Mouse (Mus musculus): ENCODE data around the gene Gnmt. TPM values are rescaled to one million over a fixed set of nuclear protein-coding genes. Genes with fewer than 3 reads are reported as not detected.
A peak's percentile ranks its signal among the peaks of the same experiment; 100 is the strongest.

Gene Gnmt
- polyA plus RNA-seq, 2 experiments, result 0.78 to 1.1 TPM

GRCm38 (mm10) chr17:46745506-46745905 is 16.5 kb upstream of the Gnmt start:
- WGBS, result 79% methylated on average over 2 of the region's 2 CpGs
- no peak for DNase-seq (ENCODE audit: low spot score)
- H3K4me1 ChIP-seq (ENCODE audit: control insufficient read depth, insufficient read depth, low read length), result 0 out of 2 replicates have a peak, but pooled peaks cover under 1% of the 10 kb centered on the region
- no peak for ATAC-seq (ENCODE audit: low FRiP score, low read depth)
- no peak overlapping the region for H3K4me2 ChIP-seq (replicated peaks; ENCODE audit: low read depth, low read length, severe bottlenecking)
- H3K4me3 ChIP-seq (replicated peaks; ENCODE audit: low read length), result no peak overlapping the region
- no peak for TF ChIP-seq POLR2A (IDR thresholded peaks at IDR 0.05; ENCODE audit: borderline replicate concordance, extremely low read depth, insufficient read depth, insufficient read length)
- no peaks in the 10 kb centered on the region for H3K9me3 ChIP-seq (ENCODE audit: control insufficient read depth, low read length)
- H3K27me3 ChIP-seq (ENCODE audit: control insufficient read depth, insufficient read depth, low read length), result no peaks in the 10 kb centered on the region
- H3K36me3 ChIP-seq (ENCODE audit: control insufficient read depth, insufficient read depth, low read length), result peaks cover 31% of the 10 kb centered on the region
- no peak overlapping the region for H3K9ac ChIP-seq (ENCODE audit: low read depth, low read length, severe bottlenecking)
- no peak overlapping the region for H3K27ac ChIP-seq (replicated peaks; ENCODE audit: low read depth, low read length)

GRCm38 (mm10) chr17:46742986-46743385 is 14.0 kb upstream of the Gnmt start:
- Histone ChIP-seq H3K27me3 (ENCODE audit: control insufficient read depth, insufficient read depth, low read length) (no peaks in the 10 kb centered on the region), H3K9me3 (ENCODE audit: control insufficient read depth, low read length) (no peaks in the 10 kb centered on the region), H3K27ac (replicated peaks; ENCODE audit: low read depth, low read length) (no peak overlapping the region), H3K4me1 (ENCODE audit: control insufficient read depth, insufficient read depth, low read length) (no peaks in the 10 kb centered on the region), H3K36me3 (ENCODE audit: control insufficient read depth, insufficient read depth, low read length) (peaks cover 31% of the 10 kb centered on the region), H3K9ac (ENCODE audit: low read depth, low read length, severe bottlenecking) (no peak overlapping the region), H3K4me2 (replicated peaks; ENCODE audit: low read depth, low read length, severe bottlenecking) (no peak overlapping the region), H3K4me3 (replicated peaks; ENCODE audit: low read length) (no peak overlapping the region)
- TF ChIP-seq POLR2A (IDR thresholded peaks at IDR 0.05; ENCODE audit: borderline replicate concordance, extremely low read depth, insufficient read depth, insufficient read length), result no peak
- WGBS, result 84% methylated on average over 9 of the region's 9 CpGs
- DNase-seq (ENCODE audit: low spot score), result no peak
- ATAC-seq (ENCODE audit: low FRiP score, low read depth), result no peak

DNA sequence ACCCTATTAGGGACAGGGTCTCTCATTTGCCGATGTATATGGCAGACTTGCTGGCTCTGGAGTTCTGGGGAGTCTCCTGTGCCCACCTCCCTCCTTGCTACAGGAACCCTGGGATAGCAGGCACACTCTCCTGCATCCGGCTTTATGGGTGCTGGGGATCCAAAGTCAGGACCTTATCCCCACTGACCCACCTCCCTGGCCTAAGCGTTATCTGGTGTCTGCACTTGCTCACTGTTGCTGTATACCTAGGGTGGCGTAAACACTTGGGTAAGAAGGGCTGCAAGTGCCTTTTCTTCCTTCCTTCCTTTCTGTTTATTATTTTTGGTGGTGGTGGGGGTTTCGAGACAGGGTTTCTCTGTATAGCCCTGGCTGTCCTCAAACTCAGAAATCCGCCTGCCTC is 12.3 kb upstream of the Gnmt start:
- no peak for TF ChIP-seq POLR2A (IDR thresholded peaks at IDR 0.05; ENCODE audit: borderline replicate concordance, extremely low read depth, insufficient read depth, insufficient read length)
- Histone ChIP-seq H3K9ac (ENCODE audit: low read depth, low read length, severe bottlenecking) (no peak overlapping the region), H3K4me1 (ENCODE audit: control insufficient read depth, insufficient read depth, low read length) (no peaks in the 10 kb centered on the region), H3K4me3 (replicated peaks; ENCODE audit: low read length) (no peak overlapping the region), H3K9me3 (ENCODE audit: control insufficient read depth, low read length) (no peaks in the 10 kb centered on the region), H3K27me3 (ENCODE audit: control insufficient read depth, insufficient read depth, low read length) (no peaks in the 10 kb centered on the region), H3K4me2 (replicated peaks; ENCODE audit: low read depth, low read length, severe bottlenecking) (no peak overlapping the region), H3K27ac (replicated peaks; ENCODE audit: low read depth, low read length) (no peak overlapping the region), H3K36me3 (ENCODE audit: control insufficient read depth, insufficient read depth, low read length) (peaks cover 34% of the 10 kb centered on the region)
- DNase-seq (ENCODE audit: low spot score) (no peak), ATAC-seq (ENCODE audit: low FRiP score, low read depth) (no peak)
- 92% methylated on average over 6 of the region's 6 CpGs for WGBS

DNA sequence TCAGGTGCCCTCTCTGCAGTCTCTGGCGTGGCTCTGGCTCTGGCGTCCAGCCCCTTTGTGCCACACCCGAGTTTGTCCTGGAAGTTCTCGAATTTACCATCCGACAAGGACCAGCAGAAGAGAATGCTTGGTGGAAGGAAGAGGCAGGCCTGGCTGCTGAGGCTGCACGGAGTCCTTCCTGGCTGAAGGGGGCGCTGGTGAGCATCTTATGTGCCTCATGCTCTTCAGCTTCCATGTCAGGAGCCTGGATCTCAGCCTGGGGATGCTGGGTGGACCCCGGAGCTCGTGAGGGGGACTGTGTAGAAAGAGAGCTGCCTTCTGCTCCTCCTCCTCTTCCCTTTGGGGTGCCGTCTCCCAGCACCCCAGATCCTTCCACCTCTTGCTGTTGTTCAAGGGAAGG is 7.2 kb upstream of the Gnmt start:
- H3K27ac ChIP-seq (replicated peaks; ENCODE audit: low read depth, low read length), result no peak overlapping the region
- WGBS, result 59% methylated on average over 10 of the region's 10 CpGs
- no peak overlapping the region for H3K9ac ChIP-seq (ENCODE audit: low read depth, low read length, severe bottlenecking)
- no peak overlapping the region for H3K4me3 ChIP-seq (replicated peaks; ENCODE audit: low read length)
- DNase-seq (ENCODE audit: low spot score) (no peak), ATAC-seq (ENCODE audit: low FRiP score, low read depth) (0 out of 2 replicates have a peak, but pooled peaks have one; percentile 19)
- H3K4me1 ChIP-seq (ENCODE audit: control insufficient read depth, insufficient read depth, low read length), result no peaks in the 10 kb centered on the region
- H3K27me3 ChIP-seq (ENCODE audit: control insufficient read depth, insufficient read depth, low read length), result no peaks in the 10 kb centered on the region
- no peak for TF ChIP-seq POLR2A (IDR thresholded peaks at IDR 0.05; ENCODE audit: borderline replicate concordance, extremely low read depth, insufficient read depth, insufficient read length)
- peaks cover 20% of the 10 kb centered on the region for H3K36me3 ChIP-seq (ENCODE audit: control insufficient read depth, insufficient read depth, low read length)
- H3K9me3 ChIP-seq (ENCODE audit: control insufficient read depth, low read length), result no peaks in the 10 kb centered on the region
- no peak overlapping the region for H3K4me2 ChIP-seq (replicated peaks; ENCODE audit: low read depth, low read length, severe bottlenecking)

GRCm38 (mm10) chr17:46735287-46735686 is 6.3 kb upstream of the Gnmt start:
- Histone ChIP-seq H3K9me3 (ENCODE audit: control insufficient read depth, low read length) (no peaks in the 10 kb centered on the region), H3K27ac (replicated peaks; ENCODE audit: low read depth, low read length) (no peak overlapping the region), H3K9ac (ENCODE audit: low read depth, low read length, severe bottlenecking) (no peak overlapping the region), H3K4me3 (replicated peaks; ENCODE audit: low read length) (no peak overlapping the region), H3K4me2 (replicated peaks; ENCODE audit: low read depth, low read length, severe bottlenecking) (no peak overlapping the region), H3K36me3 (ENCODE audit: control insufficient read depth, insufficient read depth, low read length) (peaks cover 20% of the 10 kb centered on the region), H3K4me1 (ENCODE audit: control insufficient read depth, insufficient read depth, low read length) (no peaks in the 10 kb centered on the region), H3K27me3 (ENCODE audit: control insufficient read depth, insufficient read depth, low read length) (no peaks in the 10 kb centered on the region)
- TF ChIP-seq POLR2A (IDR thresholded peaks at IDR 0.05; ENCODE audit: borderline replicate concordance, extremely low read depth, insufficient read depth, insufficient read length), result no peak
- DNase-seq (ENCODE audit: low spot score), result no peak
- no peak for ATAC-seq (ENCODE audit: low FRiP score, low read depth)
- 87% methylated on average over 7 of the region's 7 CpGs for WGBS

DNA sequence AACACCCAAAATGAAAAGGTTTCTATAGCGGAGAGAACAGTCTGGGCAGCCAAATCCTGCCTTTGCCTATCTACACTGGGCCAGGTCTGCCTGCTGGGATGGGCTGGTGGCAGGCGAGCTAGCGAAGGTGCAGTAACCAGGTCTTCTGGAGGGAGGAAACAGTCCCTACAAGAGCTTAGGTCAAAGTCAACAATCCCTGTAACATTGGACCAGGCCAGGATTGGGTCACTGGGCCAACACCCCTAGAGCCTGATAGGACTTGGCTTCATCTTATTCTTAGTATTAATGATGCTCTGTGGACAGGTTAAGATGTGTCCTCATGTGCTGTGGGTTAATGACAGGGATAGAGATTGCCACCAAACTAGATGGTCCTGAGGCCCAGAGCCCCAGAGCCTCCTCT is 5.1 kb upstream of the Gnmt start:
- Histone ChIP-seq H3K4me1 (ENCODE audit: control insufficient read depth, insufficient read depth, low read length) (no peaks in the 10 kb centered on the region), H3K4me3 (replicated peaks; ENCODE audit: low read length) (no peak overlapping the region), H3K4me2 (replicated peaks; ENCODE audit: low read depth, low read length, severe bottlenecking) (no peak overlapping the region), H3K9me3 (ENCODE audit: control insufficient read depth, low read length) (no peaks in the 10 kb centered on the region), H3K9ac (ENCODE audit: low read depth, low read length, severe bottlenecking) (no peak overlapping the region), H3K27ac (replicated peaks; ENCODE audit: low read depth, low read length) (no peak overlapping the region), H3K27me3 (ENCODE audit: control insufficient read depth, insufficient read depth, low read length) (no peaks in the 10 kb centered on the region), H3K36me3 (ENCODE audit: control insufficient read depth, insufficient read depth, low read length) (peaks cover 20% of the 10 kb centered on the region)
- ATAC-seq (ENCODE audit: low FRiP score, low read depth) (no peak), DNase-seq (ENCODE audit: low spot score) (no peak)
- 92% methylated on average over 3 of the region's 3 CpGs for WGBS
- no peak for TF ChIP-seq POLR2A (IDR thresholded peaks at IDR 0.05; ENCODE audit: borderline replicate concordance, extremely low read depth, insufficient read depth, insufficient read length)

All from limb, embryonic 14.5 days (tissue).